Mouse (Mus musculus) kidney, adult 9 months (tissue): ENCODE measurements around the gene Kazn.

Experiments
- DNase-seq: peaks from one replicate; pipeline ENCODE4 v3.0.0; 2022

The Kazn gene

DNA sequence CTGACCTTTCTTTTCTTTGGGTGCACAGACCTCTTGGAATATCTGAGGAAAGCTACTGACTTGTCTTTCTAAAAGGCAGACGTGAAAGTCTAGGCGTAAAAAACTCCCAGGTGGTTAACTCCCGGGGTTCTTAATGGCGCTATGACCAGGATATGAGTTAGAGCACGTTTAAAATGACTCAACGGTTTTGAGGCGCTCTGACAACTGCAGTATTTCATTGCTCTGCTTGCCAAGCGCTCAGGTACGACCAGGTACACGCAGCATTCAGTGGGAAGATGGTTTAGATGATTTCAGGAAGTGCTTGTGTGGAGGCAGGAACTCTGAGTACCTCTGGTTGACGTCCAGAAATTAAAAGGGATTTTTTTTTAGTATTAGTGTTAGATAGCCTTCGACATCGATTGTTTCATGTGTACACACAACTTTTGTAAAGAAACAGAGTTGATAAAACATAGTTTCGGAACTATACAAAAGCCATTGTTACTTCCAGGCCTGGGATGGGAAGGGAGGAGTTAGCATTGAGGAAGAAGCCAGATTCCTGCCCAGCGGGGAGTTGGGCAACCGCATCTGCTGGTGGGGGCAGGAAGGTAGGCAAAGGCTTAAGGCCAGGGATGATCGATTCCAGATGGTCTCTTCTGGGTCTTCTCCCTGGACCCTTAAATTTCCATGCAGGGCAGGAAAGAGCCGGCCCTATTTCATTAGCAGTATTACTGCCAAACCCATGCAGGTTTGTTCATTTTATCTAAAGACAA lies 167.8 kb downstream of the Kazn start:
- no peak for DNase-seq

DNA sequence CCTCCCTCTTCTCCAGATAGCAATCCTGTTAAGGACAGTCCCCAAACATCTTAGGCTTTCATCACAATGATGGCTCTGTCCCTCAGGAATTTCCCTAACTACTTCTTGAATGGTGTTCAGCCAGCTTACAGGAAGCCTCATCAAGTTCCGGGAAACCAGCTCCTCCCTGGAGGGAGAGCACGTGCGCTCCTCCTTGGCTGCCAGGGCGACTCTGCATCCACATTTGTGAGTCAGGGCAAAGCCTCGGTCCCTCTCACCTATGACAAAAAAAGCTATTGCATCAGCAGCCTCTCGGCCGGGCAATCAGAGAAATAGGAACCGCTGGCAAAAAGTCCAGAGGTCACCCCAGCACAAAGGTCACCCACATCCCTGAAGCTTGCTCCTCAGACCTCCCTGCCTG lies 168.4 kb downstream of the Kazn start:
- DNase-seq: peak; percentile 89

DNA sequence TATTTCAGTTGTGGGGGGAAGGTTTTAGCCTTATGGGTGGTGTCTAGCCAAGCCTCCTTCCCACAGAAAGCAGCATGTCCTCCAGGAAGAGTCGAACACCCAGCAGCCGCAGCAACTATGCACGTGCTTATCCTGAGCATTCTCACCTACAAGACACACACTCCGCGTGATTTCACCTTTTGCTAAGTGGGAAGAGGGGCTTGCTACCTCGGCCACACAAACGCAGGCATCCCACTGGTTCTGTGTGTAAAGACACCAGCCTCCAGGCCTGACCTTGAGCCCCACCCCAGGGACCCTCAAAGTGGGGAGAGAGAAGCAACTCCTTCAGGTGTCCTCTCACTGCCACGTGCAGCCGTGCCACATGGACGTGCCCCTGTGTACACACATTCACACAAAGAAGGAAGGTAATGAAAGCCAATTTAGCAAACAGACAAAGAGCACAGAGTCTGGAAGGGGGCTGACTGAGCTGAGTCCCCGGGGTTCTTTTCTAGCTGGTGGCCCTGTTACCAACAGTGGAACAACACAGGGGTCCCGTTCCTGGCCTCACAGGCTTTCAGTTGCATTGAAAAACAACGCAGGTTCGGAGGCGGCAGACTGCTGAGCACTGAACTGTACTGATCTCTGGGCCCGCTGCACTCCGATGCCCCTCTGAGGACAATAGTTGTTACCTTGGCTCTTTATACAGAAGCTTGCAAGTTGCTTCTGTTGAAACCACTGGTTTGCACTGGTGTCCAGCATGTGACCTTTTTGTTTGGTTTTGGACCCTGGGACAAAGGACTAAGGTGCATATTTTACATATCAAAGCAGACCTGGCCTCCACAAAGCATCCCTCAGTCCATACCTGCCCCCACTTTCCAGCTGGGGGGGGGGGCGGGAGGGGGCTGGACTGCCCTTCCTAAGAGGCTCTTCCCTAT lies 170.0 kb downstream of the Kazn start:
- DNase-seq: no peak

DNA sequence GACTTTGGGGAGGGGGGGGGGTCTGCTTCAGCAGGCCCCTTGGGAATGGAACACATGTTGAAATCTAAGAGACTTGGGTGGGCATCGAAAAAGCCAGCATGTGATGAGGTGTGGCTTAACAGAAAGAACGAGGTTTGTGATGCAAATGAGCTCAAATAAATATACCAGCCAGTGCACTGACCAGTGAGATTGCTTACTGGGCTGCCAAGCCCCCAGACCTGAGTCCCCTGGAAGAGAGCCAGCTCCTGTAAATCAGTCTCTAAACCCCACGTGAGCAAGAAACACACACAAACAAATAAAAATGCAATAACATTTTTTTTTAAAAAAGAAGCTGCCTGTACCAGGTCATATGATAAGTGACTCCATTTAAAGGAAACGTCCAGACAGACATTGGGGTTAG lies 172.6 kb downstream of the Kazn start:
- DNase-seq: peak; percentile 70

DNA sequence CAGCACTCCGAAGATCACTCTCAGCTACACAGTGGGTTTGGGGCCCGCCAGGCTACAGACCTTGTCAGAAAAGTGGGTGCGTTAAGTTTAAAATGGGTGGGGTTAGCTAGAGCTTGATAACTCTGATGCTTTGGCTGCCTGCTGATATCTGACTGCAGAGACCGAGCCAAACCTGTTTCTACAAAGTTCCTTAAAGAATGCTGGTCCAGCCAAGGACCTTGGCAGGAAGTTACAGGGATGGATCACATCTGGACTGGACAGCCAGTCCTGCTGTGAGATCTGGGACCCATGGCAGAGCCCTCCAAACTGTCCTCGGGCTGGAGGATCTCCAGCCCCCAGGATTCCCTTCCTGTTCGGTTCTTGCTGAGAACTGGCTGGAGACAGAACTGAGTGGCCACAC lies 173.4 kb downstream of the Kazn start:
- DNase-seq: no peak

DNA sequence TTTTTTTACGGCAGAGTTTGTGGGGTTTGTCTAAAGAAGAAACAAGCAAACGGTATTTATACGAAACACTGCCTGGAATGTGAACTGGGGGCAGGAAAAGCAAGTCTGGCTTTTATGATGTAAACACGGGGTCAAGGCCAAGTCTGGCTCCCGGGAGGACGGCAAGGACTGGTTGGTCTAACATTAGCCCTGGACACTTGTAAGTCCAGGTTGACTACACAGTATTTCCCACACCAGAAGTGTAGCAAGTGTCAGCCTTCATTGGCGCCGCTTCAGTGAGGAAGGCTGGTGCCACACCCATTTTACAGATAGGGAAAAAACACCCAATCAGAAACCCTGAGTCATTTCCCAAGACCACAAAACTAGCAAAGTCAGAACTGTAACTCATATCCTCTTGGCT lies 173.9 kb downstream of the Kazn start:
- peak; percentile 65 for DNase-seq

DNA sequence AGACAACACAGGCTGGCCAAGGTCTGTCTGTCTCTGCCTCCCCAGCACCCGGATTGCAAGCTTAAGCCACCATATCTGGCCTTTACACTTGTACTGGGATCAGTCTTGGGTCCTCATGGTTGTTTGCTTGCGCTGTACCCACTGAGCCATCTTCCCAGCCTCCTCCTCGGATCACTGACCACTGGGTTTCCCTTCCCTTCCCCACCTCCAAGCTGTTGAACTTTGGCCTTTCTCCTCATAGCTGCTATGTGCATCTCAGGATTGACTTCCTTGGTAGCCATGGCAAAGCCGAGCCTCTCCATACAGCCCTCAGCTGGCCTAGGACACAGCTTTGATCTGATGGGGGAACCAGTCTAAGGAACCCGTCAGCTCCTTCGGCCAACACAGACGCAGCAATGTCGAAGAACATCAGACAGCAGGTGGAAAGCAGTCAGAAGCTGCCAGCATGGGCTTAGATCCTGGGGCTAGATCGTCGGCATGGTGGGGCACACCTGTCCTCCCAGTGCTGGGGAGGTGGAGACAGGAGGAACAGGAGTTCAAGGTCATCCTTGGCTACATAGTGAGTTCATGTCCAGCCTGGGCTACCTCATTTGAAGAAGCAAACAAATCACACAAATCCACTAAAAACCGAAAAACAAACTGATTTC lies 174.5 kb downstream of the Kazn start:
- no peak for DNase-seq

DNA sequence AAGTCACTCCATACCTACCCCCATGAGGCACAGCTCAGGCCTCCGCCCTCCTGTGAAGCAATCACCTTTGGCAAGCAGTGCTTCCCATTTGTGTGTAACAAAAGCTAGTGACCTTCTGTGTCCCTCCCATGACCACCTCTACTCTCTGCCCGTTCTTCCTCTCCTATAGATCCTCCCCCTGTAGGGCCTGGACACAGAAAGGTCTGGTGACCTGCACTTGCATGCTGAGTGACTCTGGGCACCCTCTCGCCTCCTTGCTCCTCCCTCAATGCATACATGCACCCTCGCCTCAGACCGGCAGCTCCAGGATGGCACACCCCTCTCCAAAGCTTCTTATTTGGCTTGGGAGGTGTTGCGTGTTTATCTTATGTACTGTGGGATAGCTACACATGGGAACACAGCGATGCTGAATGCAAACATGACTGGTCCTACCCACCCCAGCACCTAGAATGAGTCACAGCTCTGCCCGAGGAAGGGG lies 176.1 kb downstream of the Kazn start:
- no peak for DNase-seq

DNA sequence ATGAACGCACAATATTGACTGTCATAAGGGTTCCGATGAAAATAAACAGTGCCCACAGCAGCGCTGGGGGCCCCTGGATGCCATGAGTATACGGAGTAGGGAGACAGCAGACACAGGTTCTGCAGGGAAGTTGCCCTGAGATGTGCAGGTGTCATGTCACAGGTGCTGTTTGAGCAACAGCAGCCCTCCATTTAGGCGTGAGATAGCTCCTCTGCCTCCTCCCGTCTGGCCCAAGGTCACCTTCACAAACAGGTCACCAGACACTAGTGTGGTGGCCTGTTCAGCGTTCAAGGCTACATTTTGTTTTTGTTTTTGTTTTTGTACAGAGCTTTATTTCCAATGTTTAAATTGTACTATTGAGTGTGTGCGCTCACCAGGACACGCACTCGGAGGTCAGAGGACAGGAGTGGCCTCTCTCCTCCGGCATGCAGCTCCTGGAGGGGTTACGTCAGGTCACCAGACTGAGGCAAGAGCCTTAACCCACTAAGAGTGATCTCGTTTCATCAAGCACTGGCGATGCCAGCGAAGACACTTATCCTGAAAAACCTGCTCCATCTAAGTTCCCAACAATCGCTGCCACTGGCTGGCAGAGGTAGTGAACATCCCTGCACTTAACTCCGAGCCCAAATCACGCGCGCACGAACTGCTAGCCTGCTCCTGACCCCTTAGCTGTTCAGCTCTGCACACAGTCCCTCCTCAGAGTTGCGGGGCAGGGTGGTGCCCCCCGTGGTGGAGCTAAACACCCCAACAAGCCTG lies 177.5 kb downstream of the Kazn start:
- no peak for DNase-seq

DNA sequence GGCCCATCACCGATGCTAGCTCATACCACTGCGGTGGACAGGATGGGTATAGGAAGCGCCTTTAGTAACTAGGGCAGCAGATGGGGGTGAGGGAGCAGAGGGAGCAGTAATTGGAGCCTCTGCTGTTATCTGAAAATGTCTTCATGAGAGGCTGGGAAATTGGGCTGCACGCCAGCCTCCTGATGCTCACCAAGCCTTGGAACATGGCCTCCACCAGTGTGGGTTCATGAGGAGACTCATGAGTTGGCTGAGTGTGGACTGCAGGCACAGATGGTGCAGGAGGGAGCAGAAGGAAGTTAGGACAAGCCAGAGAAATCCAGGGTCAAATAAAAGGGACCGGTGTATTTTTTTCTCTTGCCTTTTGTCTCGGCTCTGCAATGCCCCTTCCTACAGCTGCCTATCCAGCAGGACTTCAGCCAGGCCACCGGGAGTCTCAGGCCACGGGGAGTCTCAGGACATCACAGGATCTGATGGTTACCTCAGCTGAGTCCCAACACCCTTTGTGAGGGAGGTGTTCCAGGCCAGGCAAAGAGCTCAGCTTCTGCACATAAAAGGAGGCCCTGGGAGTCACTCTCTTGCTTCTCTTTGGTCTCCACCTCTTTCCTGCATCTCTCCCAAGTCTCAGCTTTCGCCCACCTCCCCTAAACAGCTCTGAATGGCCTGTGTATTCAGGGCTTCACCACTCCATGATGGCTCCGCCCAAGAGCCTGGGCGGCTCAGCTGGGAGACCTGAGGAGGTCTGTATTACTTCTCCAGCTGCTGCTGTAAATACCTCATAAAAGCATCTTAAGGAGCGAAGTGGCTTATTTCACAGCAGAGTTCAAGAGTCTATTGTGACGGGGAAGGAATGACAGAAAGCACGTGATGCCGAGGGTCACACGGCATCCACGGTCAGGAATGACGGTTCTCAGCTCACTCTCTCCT lies 178.5 kb downstream of the Kazn start:
- no peak for DNase-seq

DNA sequence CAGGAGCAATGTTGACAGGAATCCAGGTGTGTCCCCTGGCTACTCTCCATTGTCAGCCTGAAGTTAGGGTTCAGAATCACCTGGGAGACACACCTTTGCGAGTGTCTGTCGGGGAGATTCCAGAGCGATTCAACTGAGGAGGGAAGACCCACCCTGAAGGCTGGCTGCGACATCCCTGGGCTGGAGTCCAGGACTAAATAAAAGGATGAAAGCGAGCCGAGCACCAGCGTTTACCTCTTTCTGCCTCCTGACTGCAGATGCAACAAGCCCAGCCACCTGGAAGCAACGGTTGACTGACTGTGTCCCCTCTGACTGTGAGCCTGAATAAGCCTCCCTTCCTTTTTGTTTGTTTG lies 179.4 kb downstream of the Kazn start:
- DNase-seq: no peak

DNA sequence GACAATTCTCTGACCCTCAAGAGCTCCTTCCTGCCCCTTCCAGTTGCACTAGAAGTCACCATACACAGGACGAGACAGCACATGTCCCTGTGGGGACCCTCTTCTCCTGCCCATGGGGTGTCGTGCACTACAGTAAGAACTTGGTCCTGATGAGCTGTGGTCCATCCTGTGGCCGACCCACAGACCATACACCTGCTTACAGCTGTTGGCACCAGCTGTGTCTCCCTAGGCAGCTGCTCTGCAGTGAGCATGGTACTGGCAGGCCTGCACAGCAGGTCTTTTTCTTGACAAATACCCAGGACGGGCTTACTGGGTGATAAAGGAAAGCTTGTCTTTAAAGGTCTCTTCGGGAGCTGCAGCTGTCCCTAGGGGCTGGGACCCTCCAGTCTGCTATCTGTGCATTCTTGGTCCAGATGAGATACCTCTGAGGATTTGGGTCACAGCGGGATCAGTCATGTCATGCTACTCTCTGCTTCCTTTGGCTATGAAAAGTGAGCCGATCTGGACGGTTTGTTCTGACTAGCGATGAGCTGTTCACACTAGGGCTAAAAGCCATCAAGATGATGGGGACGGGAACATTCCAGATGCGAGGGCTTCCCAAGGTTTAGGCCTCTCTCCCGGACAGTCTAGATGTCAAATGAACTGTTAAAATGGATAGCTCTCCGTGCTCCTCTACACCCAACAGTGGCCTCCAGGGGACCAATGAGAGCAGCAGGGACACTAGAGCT lies 179.9 kb downstream of the Kazn start:
- no peak for DNase-seq

DNA sequence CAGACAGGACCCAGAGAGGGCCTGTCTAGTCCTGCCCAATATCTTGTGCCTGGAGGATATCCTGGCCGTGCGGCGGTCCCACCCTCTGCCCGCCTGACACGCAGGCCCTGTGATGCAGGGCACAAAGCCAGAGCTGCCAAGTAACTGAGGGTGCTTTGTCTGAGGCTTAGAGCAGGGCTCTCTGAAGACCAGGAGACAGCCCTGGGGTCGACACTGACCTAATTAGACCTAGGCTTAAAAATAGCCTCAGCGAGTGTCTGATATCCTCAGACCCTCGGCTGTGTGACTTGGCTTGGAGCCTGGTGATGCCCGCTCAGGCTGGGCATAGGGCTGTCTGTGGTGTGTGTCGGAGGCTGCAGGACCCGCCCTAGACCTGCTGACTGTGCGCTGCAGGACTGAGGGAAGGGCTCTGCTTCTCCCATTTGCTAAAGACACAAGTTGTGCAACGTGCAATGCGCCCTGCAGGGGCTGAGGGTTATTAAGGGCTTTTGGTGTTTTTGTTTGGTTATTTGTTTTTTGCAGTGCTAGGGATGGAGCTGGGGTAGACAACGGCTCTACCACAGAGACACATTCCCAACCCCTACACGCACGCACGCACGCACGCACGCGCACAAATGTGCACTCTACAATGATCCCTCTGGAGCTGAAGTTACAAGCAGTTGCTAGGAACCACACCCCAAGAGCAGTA lies 181.5 kb downstream of the Kazn start:
- no peak for DNase-seq

DNA sequence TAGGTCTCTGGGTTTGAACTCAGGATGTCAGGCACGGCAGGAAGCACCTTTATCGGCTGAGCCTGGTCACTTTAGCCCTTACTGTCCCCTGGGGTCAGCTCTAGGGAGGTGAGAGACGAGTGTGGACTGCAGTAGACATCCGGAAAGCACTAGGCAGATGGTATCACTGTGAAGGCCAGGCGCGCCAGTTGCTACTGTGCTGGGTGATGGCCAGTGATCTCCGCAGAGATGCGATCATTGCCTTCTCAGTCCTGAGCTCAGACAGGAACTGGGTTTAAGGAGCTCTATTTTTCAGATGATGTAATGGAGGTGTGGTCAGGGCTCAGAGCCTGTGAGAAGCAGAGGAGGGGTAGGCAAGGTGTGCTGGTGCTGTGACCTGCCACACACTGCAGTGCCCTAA lies 183.6 kb downstream of the Kazn start:
- DNase-seq: no peak

DNA sequence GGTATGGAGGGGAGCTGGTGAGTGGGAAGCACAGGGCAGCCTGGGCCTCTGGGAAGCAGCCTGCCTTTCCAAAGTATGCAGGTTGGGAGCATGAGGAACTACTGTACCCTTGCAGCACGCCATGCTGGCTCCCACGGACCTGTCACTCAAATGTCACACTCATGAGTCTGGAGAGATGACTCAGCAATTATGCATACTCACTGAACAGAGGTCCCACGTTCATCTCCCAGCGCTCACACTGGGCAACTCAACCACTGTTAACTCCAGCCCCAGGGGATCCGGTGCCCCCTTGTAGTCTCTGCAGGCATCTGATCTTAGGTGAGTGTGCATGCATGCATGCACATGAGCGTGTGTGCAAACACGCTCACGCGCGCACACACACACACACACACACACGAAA lies 184.6 kb downstream of the Kazn start:
- DNase-seq: no peak

DNA sequence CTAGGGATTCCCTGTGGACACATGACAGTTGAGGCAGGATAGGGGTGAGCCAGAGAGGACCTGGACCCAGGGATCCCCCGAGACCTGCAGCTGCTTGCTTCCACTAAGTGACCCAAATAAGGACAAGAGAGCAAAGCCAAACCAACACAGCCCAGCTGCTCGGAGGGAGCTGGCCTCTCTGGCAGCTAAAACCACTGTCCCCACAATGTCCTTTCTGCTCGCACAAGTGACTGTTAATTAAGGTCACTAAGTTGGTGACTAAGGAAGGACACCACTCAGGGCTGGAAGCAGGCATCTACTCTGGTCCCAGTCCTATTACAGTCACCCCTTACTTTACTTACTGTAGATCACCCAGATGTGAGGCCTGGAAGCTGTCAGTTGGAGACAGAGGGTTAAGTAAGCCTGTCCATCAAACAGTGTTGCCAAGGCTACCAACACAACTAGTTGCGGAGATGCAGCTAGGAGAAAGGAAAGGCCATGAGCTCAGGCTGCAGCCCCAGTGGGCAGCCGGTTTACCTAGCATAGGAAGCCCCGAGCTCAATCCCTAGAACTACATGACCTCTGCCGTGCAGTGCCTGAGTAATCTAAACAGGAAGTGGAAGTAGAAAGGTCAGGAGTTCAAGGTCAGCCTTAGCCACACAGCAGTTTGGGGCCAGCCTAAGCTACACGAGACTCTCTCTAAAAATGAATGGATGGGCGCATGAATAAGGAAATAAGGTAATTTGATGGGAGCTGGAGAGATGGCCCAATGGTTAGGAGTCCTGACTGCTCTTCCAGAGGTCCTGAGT lies 185.3 kb downstream of the Kazn start:
- no peak for DNase-seq

DNA sequence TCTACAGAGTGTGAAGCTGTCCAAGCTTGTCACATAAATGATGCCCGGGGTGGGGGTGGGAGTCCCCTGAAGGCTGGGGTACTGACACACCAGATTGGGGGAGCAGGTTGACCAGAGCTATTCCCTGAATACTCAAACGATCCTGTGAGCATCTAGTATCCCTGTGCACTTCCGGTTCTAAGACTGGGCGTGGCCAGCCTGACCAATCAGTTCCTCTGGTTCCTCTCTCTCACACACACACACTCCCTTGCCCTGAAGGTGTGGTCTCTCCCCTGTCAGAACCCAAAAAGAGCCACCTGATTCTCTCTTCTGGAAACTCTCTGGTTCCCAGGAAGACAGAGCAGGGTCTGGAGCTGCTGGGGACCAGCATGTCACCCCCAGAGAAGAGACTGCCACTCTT lies 185.9 kb downstream of the Kazn start:
- peak; percentile 65 for DNase-seq

DNA sequence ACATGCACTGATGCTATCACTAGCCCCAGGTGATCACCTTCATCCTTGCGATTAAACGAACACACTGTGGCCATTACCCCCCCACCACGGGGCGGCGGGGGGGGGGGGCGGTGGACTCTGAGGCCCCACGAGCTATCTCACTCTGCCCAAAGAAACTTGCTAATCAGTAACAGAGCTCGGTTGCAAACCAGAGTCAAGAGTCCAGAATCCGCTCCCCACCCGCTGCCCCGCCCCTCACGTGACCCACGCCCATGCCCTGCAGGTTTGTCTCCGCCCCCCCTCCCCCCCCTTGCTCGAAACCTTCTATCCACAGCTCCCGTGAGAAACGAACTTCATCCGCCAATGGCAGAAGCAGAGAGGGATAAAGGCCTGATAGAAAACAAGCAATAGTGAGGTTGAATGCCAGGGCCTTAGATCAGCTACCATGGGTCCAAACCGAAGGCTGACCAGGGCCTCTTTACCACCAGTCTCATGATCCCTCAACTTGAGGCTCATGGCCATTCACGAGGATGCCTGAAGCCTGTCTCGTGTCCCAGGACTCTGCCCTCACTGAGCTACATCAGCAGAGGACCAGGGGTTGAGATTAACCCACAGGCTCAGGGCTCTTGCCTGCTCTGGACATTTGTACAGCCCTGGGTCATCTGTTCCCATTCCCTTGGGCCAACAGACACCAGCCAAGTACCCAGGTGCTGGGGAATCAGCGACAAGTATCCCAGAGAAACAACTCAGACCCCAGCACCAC lies 186.6 kb downstream of the Kazn start:
- peak; percentile 89 for DNase-seq
